Mouse (Mus musculus) limb, embryonic 11.5 days (tissue): ENCODE data around the gene Slc28a3. TPM values are rescaled to one million over a fixed set of nuclear protein-coding genes. Genes with fewer than 3 reads are reported as not detected.
A peak's percentile ranks its signal among the peaks of the same experiment; 100 is the strongest.

Source experiments
- ATAC-seq: fragments of 200-750 bp; cut with Nextera tagmentation; 2 replicates; pipeline ENCODE4 v1.8.0; 2017; ENCODE audit warnings: low read depth; ENCODE audit not compliant: insufficient number of reproducible peaks, low FRiP score, low TSS enrichment
- DNase-seq: peaks from one replicate; pipeline ENCODE4 v3.0.0-alpha.2; 2015; ENCODE audit warnings: low spot score
- H3K27ac ChIP-seq: fragments of 300-500 bp; sonication (generic); replicated peaks from 2 replicates; pipeline ENCODE4 v1.5.1; 2014; ENCODE audit warnings: low read depth, mild to moderate bottlenecking, low read length
- H3K27me3 ChIP-seq: fragments of 300-500 bp; sonication (generic); 2 replicates; pipeline ENCODE4 v1.6.1; 2014; ENCODE audit warnings: mild to moderate bottlenecking, low read length, mixed read lengths; ENCODE audit not compliant: control insufficient read depth, insufficient read depth
- H3K36me3 ChIP-seq: fragments of 300-500 bp; sonication (generic); 2 replicates; pipeline ENCODE4 v1.6.1; 2014; ENCODE audit warnings: mild to moderate bottlenecking, low read length, moderate library complexity, mixed read lengths; ENCODE audit not compliant: control insufficient read depth, insufficient read depth
- H3K4me1 ChIP-seq: fragments of 300-500 bp; sonication (generic); 2 replicates; pipeline ENCODE4 v1.6.1; 2014; ENCODE audit warnings: low read length, mixed read lengths; ENCODE audit not compliant: control insufficient read depth, insufficient read depth
- H3K4me2 ChIP-seq: fragments of 300-500 bp; sonication (generic); 2 replicates; pipeline ENCODE4 v1.6.1; 2014; ENCODE audit warnings: low read depth, mild to moderate bottlenecking, moderate library complexity; ENCODE audit not compliant: severe bottlenecking
- H3K4me3 ChIP-seq: fragments of 300-500 bp; sonication (generic); 2 replicates; pipeline ENCODE4 v1.5.1; 2014; ENCODE audit warnings: low read depth, low read length
- H3K9ac ChIP-seq: fragments of 300-500 bp; sonication (generic); 2 replicates; pipeline ENCODE4 v1.6.1; 2014; ENCODE audit warnings: mild to moderate bottlenecking, low read length
- H3K9me3 ChIP-seq: fragments of 300-500 bp; sonication (generic); 2 replicates; pipeline ENCODE4 v1.6.1; 2016; ENCODE audit warnings: low read length; ENCODE audit not compliant: control insufficient read depth
- WGBS: fragments of 180-500 bp; shearing (Covaris S2); extraction: QIAGEN DNeasy Blood & Tissue Kit; methylation state at CpG from one replicate; pipeline ENCODE4 v1.1.7; 2014; 5-methylcytosine and 5-hydroxymethylcytosine counted together
- polyA plus RNA-seq: library from polyadenylated mRNA; unstranded; fragments of >200 nt; fragmentation: Nextera tagmentation; extraction: Ambion mirVana; gene quantifications from 2 replicates; pipeline ENCODE4 v1.2.1, GENCODE M21; 2014

Slc28a3 gene
- polyA plus RNA-seq = 0.03 TPM in 1 of 2 replicates, not detected in the other

GRCm38 (mm10) chr13:58610716-58611115 lies at the start of gene Slc28a3:
TSS of gene Slc28a3 (minus strand) at chr13:58610877.
- Histone ChIP-seq H3K4me3 (no peak within 1 kb of the TSS), H3K27me3 (no peaks in the 10 kb centered on the region), H3K4me2 (no peak within 1 kb of the TSS), H3K36me3 (no peaks in the 10 kb centered on the region), H3K4me1 (peaks cover 11% of the 10 kb centered on the region), H3K9me3 (no peaks in the 10 kb centered on the region), H3K9ac (0 out of 2 replicates have a peak within 1 kb of the TSS, but pooled peaks have one; percentile 17), H3K27ac (no peak within 1 kb of the TSS)
- DNase-seq (no peak), ATAC-seq (no peak)
- 8% methylated on average over 12 of the region's 12 CpGs for WGBS

- no peaks in the 10 kb centered on the region for H3K4me1 ChIP-seq
- no peaks in the 10 kb centered on the region for H3K36me3 ChIP-seq
- H3K4me2 ChIP-seq = no peak overlapping the region
- H3K4me3 ChIP-seq = no peak overlapping the region
- no peak for ATAC-seq
- H3K27ac ChIP-seq = no peak overlapping the region
- H3K9me3 ChIP-seq = no peaks in the 10 kb centered on the region
- no peak overlapping the region for H3K9ac ChIP-seq
- WGBS = 69% methylated on average over 9 of the region's 9 CpGs
- no peaks in the 10 kb centered on the region for H3K27me3 ChIP-seq
- DNase-seq = no peak
Observed at GRCm38 (mm10) chr13:58657987-58658386, 47.3 kb upstream of the Slc28a3 start.

GRCm38 (mm10) chr13:58656885-58657284 lies 46.2 kb upstream of the Slc28a3 start:
- Histone ChIP-seq H3K27me3 (no peaks in the 10 kb centered on the region), H3K4me2 (no peak overlapping the region), H3K4me1 (no peaks in the 10 kb centered on the region), H3K9ac (no peak overlapping the region), H3K9me3 (no peaks in the 10 kb centered on the region), H3K4me3 (no peak overlapping the region), H3K36me3 (no peaks in the 10 kb centered on the region), H3K27ac (no peak overlapping the region)
- DNase-seq (no peak), ATAC-seq (peak; percentile 51; the same call in 1 of the 2 replicates)
- 40% methylated on average over 3 of the region's 3 CpGs for WGBS

- ATAC-seq (no peak), DNase-seq (no peak)
- Histone ChIP-seq H3K4me2 (no peak overlapping the region), H3K4me1 (no peaks in the 10 kb centered on the region), H3K9me3 (no peaks in the 10 kb centered on the region), H3K27ac (no peak overlapping the region), H3K27me3 (no peaks in the 10 kb centered on the region), H3K36me3 (no peaks in the 10 kb centered on the region), H3K9ac (no peak overlapping the region), H3K4me3 (no peak overlapping the region)
- WGBS = 76% methylated on average over 10 of the region's 10 CpGs
Observed at GRCm38 (mm10) chr13:58655552-58655951, 44.9 kb upstream of the Slc28a3 start.

GRCm38 (mm10) chr13:58640330-58640729 lies 29.7 kb upstream of the Slc28a3 start:
- Histone ChIP-seq H3K27me3 (no peaks in the 10 kb centered on the region), H3K27ac (no peak overlapping the region), H3K4me1 (no peaks in the 10 kb centered on the region), H3K4me3 (no peak overlapping the region), H3K36me3 (no peaks in the 10 kb centered on the region), H3K9ac (no peak overlapping the region), H3K4me2 (no peak overlapping the region), H3K9me3 (no peaks in the 10 kb centered on the region)
- WGBS = 14% methylated on average over 6 of the region's 6 CpGs
- peak; percentile 80 for DNase-seq
- no peak for ATAC-seq

- no peak overlapping the region for H3K9ac ChIP-seq
- H3K27ac ChIP-seq = no peak overlapping the region
- DNase-seq (peak; percentile 61), ATAC-seq (no peak)
- no peaks in the 10 kb centered on the region for H3K9me3 ChIP-seq
- H3K4me3 ChIP-seq = no peak overlapping the region
- H3K36me3 ChIP-seq = no peaks in the 10 kb centered on the region
- no peaks in the 10 kb centered on the region for H3K4me1 ChIP-seq
- WGBS = 51% methylated on average over 4 of the region's 4 CpGs
- no peaks in the 10 kb centered on the region for H3K27me3 ChIP-seq
- H3K4me2 ChIP-seq = no peak overlapping the region
Observed at GRCm38 (mm10) chr13:58638950-58639349, 28.3 kb upstream of the Slc28a3 start.

- Histone ChIP-seq H3K4me2 (no peak overlapping the region), H3K4me3 (no peak overlapping the region), H3K4me1 (no peaks in the 10 kb centered on the region), H3K27me3 (no peaks in the 10 kb centered on the region), H3K9me3 (no peaks in the 10 kb centered on the region), H3K36me3 (no peaks in the 10 kb centered on the region), H3K9ac (no peak overlapping the region), H3K27ac (no peak overlapping the region)
- DNase-seq = peak; percentile 76
- WGBS = 19% methylated on average over 13 of the region's 13 CpGs
- ATAC-seq = no peak
Observed at GRCm38 (mm10) chr13:58637360-58638002, 26.8 kb upstream of the Slc28a3 start.

- Histone ChIP-seq H3K27ac (no peak overlapping the region), H3K4me1 (no peaks in the 10 kb centered on the region), H3K9ac (no peak overlapping the region), H3K4me2 (no peak overlapping the region), H3K36me3 (no peaks in the 10 kb centered on the region), H3K27me3 (no peaks in the 10 kb centered on the region), H3K4me3 (no peak overlapping the region), H3K9me3 (no peaks in the 10 kb centered on the region)
- WGBS = 21% methylated on average over 4 of the region's 4 CpGs
- ATAC-seq (no peak), DNase-seq (no peak)
Observed at GRCm38 (mm10) chr13:58633887-58634286, 23.2 kb upstream of the Slc28a3 start.

GRCm38 (mm10) chr13:58630756-58631155 lies 20.1 kb upstream of the Slc28a3 start:
- Histone ChIP-seq H3K4me2 (no peak overlapping the region), H3K36me3 (no peaks in the 10 kb centered on the region), H3K4me1 (no peaks in the 10 kb centered on the region), H3K27ac (no peak overlapping the region), H3K9me3 (no peaks in the 10 kb centered on the region), H3K4me3 (no peak overlapping the region), H3K9ac (no peak overlapping the region), H3K27me3 (no peaks in the 10 kb centered on the region)
- DNase-seq (peak; percentile 42), ATAC-seq (no peak)
- 35% methylated on average over 10 of the region's 10 CpGs for WGBS
